Mouse (Mus musculus) stomach, embryonic 14.5 days (tissue): Measurements from ENCODE around the gene Itga9. TPM values are rescaled to one million over a fixed set of nuclear protein-coding genes. Genes with fewer than 3 reads are reported as not detected.

Experiments
- ATAC-seq: fragments of 200-750 bp; cut with Nextera tagmentation; 2 replicates; pipeline ENCODE4 v1.8.0; 2017; ENCODE audit warnings: low read depth, moderate TSS enrichment; ENCODE audit not compliant: insufficient number of reproducible peaks, insufficient read depth, low FRiP score
- H3K27ac ChIP-seq: fragments of 300-500 bp; sonication (generic); 2 replicates; pipeline ENCODE4 v1.5.1; 2014; ENCODE audit warnings: mild to moderate bottlenecking, low read length, moderate library complexity, mixed read lengths
- H3K27me3 ChIP-seq: fragments of 300-500 bp; sonication (generic); 2 replicates; pipeline ENCODE4 v1.6.1; 2014; ENCODE audit warnings: low read length, control low read depth, mixed read lengths; ENCODE audit not compliant: control insufficient read depth, insufficient read depth
- H3K36me3 ChIP-seq: fragments of 300-500 bp; sonication (generic); 2 replicates; pipeline ENCODE4 v1.6.1; 2014; ENCODE audit warnings: mild to moderate bottlenecking, control low read depth, low read length, moderate library complexity, mixed read lengths; ENCODE audit not compliant: control insufficient read depth, insufficient read depth
- H3K4me1 ChIP-seq: fragments of 300-500 bp; sonication (generic); 2 replicates; pipeline ENCODE4 v1.6.1; 2014; ENCODE audit warnings: low read length, control low read depth, mixed read lengths; ENCODE audit not compliant: control insufficient read depth, insufficient read depth
- H3K4me2 ChIP-seq: fragments of 300-500 bp; sonication (generic); replicated peaks from 2 replicates; pipeline ENCODE4 v1.6.1; 2014; ENCODE audit warnings: low read depth, low read length, control low read depth
- H3K4me3 ChIP-seq: fragments of 300-500 bp; sonication (generic); 2 replicates; pipeline ENCODE4 v1.5.1; 2014; ENCODE audit warnings: low read depth, low read length, control low read depth
- H3K9ac ChIP-seq: fragments of 300-500 bp; sonication (generic); replicated peaks from 2 replicates; pipeline ENCODE4 v1.6.1; 2014; ENCODE audit warnings: low read depth, mild to moderate bottlenecking, control low read depth, low read length, moderate library complexity, mixed read lengths
- H3K9me3 ChIP-seq: fragments of 300-500 bp; sonication (generic); 2 replicates; pipeline ENCODE4 v1.6.1; 2016; ENCODE audit warnings: low read depth, low read length, control low read depth; ENCODE audit not compliant: control insufficient read depth
- WGBS: fragments of 180-500 bp; shearing (Covaris S2); extraction: QIAGEN DNeasy Blood & Tissue Kit; methylation state at CpG from one replicate; pipeline ENCODE4 v1.1.7; 2014; 5-methylcytosine and 5-hydroxymethylcytosine counted together
- polyA plus RNA-seq: library from polyadenylated mRNA; unstranded; fragments of >200 nt; fragmentation: Nextera tagmentation; extraction: Ambion mirVana; gene quantifications from 2 replicates; pipeline ENCODE4 v1.2.1, GENCODE M21; 2014

Gene Itga9
- polyA plus RNA-seq, 1 experiment from 2014 or later: 14.3 TPM

DNA sequence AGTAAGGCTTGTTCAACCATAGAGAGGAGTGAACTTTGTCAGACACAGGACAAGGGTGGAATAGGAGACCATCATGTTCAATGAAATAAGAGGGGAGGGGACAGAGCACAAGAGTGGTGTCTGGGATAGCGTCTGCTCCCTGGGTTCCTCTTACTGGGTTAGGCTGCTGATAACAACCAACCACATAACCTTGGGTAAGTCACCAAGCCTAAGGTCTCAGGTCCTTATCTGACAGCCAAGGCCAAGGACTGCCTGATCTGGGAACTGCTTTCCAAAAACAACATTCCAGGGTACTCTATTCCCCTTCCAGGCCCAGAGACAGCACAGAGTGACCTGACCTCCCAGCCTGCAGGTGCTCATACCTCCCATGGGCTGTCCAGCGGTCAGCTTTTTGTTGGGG is 260.5 kb downstream of the Itga9 start:
- peaks cover 3% of the 10 kb centered on the region; the same call in 1 of the 2 replicates for H3K36me3 ChIP-seq
- ATAC-seq: no peak
- WGBS: 91% methylated on average over 2 of the region's 2 CpGs

DNA sequence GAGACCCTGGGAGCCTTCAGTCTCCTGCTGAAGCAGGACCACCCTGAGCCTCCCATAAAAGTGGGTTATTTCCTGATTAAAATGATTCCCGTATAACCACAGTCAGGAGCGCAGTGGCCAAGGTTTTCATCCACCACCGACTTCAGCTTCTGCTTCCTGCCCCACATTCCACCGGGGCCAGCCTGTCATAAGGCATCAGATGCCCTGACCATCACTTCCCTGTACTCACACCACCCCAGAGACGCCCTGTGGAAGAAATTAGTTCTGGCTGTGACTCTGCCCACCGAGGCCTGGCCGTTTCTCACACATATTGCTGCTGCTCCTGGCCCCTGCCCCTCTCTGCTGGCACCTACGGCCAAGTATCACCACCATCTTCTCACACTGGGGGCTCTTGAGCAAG is 261.4 kb downstream of the Itga9 start:
- Histone ChIP-seq H3K4me2 (no peak overlapping the region), H3K9me3 (no peaks in the 10 kb centered on the region), H3K4me1 (0 out of 2 replicates have a peak, but pooled peaks cover 2% of the 10 kb centered on the region), H3K27ac (no peak overlapping the region), H3K27me3 (no peaks in the 10 kb centered on the region), H3K36me3 (peaks cover 3% of the 10 kb centered on the region; the same call in 1 of the 2 replicates), H3K9ac (no peak overlapping the region), H3K4me3 (no peak overlapping the region)
- no peak for ATAC-seq
- WGBS: 87% methylated on average over 8 of the region's 8 CpGs

More for the DNA sequence above, 260.5 kb downstream of the Itga9 start:
- no peak overlapping the region for H3K4me2 ChIP-seq
- H3K9ac ChIP-seq: no peak overlapping the region
- no peaks in the 10 kb centered on the region for H3K9me3 ChIP-seq
- H3K27me3 ChIP-seq: no peaks in the 10 kb centered on the region
- 0 out of 2 replicates have a peak, but pooled peaks cover 2% of the 10 kb centered on the region for H3K4me1 ChIP-seq
- H3K27ac ChIP-seq: no peak overlapping the region
- H3K4me3 ChIP-seq: no peak overlapping the region

GRCm38 (mm10) chr9:118871089-118871488 is 264.6 kb downstream of the Itga9 start:
- no peak overlapping the region for H3K9ac ChIP-seq
- no peak overlapping the region for H3K27ac ChIP-seq
- no peaks in the 10 kb centered on the region for H3K9me3 ChIP-seq
- WGBS: 53% methylated on average over 4 of the region's 4 CpGs
- no peak overlapping the region for H3K4me2 ChIP-seq
- no peak overlapping the region for H3K4me3 ChIP-seq
- no peaks in the 10 kb centered on the region for H3K27me3 ChIP-seq
- H3K4me1 ChIP-seq: peaks cover 12% of the 10 kb centered on the region
- peaks cover 3% of the 10 kb centered on the region; the same call in 1 of the 2 replicates for H3K36me3 ChIP-seq
- no peak; the same call in 1 of the 2 replicates for ATAC-seq

GRCm38 (mm10) chr9:118873031-118873430 is 266.5 kb downstream of the Itga9 start:
- H3K9ac ChIP-seq: no peak overlapping the region
- no peaks in the 10 kb centered on the region for H3K9me3 ChIP-seq
- H3K27me3 ChIP-seq: no peaks in the 10 kb centered on the region
- peaks cover 3% of the 10 kb centered on the region; the same call in 1 of the 2 replicates for H3K36me3 ChIP-seq
- peaks cover 13% of the 10 kb centered on the region for H3K4me1 ChIP-seq
- ATAC-seq: no peak
- no peak overlapping the region for H3K27ac ChIP-seq
- H3K4me2 ChIP-seq: no peak overlapping the region
- H3K4me3 ChIP-seq: no peak overlapping the region
- 51% methylated on average over 12 of the region's 12 CpGs for WGBS

- peaks cover 3% of the 10 kb centered on the region; the same call in 1 of the 2 replicates for H3K36me3 ChIP-seq
Measured at GRCm38 (mm10) chr9:118873596-118873995, 267.1 kb downstream of the Itga9 start.

GRCm38 (mm10) chr9:118875705-118876104 is 269.2 kb downstream of the Itga9 start:
- peak; percentile 44; the same call in 1 of the 2 replicates for ATAC-seq

More at GRCm38 (mm10) chr9:118873596-118873995, 267.1 kb downstream of the Itga9 start:
- no peak overlapping the region for H3K4me3 ChIP-seq
- WGBS: 86% methylated on average over 3 of the region's 3 CpGs
- H3K27ac ChIP-seq: no peak overlapping the region
- ATAC-seq: no peak
- H3K9me3 ChIP-seq: no peaks in the 10 kb centered on the region
- H3K4me2 ChIP-seq: no peak overlapping the region
- H3K27me3 ChIP-seq: no peaks in the 10 kb centered on the region
- no peak overlapping the region for H3K9ac ChIP-seq
- peaks cover 13% of the 10 kb centered on the region for H3K4me1 ChIP-seq

DNA sequence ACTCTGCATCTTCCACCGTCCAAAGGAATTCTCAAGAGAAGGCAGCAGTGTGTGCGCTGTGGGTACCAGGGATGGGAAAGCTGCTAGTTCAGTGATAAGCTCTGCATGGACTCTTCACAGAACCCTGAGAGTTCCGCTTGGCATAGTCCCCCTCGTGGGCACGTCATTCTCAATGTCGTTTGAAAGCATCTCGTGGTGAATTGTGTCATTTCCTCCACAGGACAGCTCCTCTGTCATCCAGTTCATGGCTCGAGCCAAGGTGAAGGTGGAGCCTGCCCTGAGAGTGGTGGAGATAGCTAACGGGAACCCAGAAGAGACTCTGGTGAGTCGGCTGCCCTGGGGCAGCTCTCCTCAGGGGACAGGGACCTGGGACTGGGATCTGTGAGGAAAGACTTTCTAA is 270.4 kb downstream of the Itga9 start:
- no peak overlapping the region; the same call in 1 of the 2 replicates for H3K27ac ChIP-seq
- peaks cover under 1% of the 10 kb centered on the region; the same call in 1 of the 2 replicates for H3K36me3 ChIP-seq
- no peak overlapping the region for H3K9ac ChIP-seq
- peaks cover 13% of the 10 kb centered on the region for H3K4me1 ChIP-seq
- H3K4me3 ChIP-seq: no peak overlapping the region
- ATAC-seq: no peak
- no peaks in the 10 kb centered on the region for H3K9me3 ChIP-seq
- H3K4me2 ChIP-seq: no peak overlapping the region
- no peaks in the 10 kb centered on the region for H3K27me3 ChIP-seq
- WGBS: 87% methylated on average over 10 of the region's 10 CpGs

More at GRCm38 (mm10) chr9:118875705-118876104, 269.2 kb downstream of the Itga9 start:
- H3K27me3 ChIP-seq: no peaks in the 10 kb centered on the region
- 43% methylated on average over 4 of the region's 4 CpGs for WGBS
- H3K36me3 ChIP-seq: peaks cover 3% of the 10 kb centered on the region; the same call in 1 of the 2 replicates
- H3K27ac ChIP-seq: no peak overlapping the region
- peaks cover 13% of the 10 kb centered on the region for H3K4me1 ChIP-seq
- H3K4me2 ChIP-seq: no peak overlapping the region
- H3K4me3 ChIP-seq: no peak overlapping the region
- H3K9ac ChIP-seq: no peak overlapping the region
- no peaks in the 10 kb centered on the region for H3K9me3 ChIP-seq

DNA sequence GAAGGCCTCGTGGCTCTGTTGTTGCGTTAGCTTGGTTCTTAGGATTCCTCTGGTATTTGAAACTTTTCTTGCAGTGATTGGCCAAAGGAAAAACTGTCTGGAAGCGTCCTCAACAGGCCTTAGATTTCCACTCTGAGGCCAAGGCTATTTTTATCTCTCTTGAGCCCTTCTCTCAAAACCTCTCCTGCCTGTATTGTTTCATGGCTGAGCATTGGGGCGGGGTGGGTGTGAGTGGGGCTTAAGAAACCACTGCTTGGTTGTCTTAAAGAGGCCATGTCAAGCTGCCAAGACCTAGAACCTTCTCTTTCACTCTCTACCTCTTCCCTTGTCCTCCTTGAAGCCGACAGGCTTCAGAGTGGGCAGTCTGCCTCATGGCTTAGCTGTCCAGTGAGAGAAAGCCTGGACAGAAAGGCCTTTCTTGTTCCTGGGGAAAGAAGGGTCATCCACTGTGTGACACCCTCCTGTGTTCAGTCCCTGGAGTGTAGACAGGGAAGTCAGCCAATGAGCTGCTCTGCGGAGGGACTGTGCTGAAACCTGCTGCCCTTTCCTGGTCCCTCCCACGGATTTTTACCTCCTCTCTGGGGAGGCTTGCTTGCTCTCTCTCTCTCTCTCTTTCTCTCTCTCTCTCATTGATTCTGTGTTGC is 271.0 kb downstream of the Itga9 start:
- no peak overlapping the region for H3K4me2 ChIP-seq
- H3K9ac ChIP-seq: no peak overlapping the region
- WGBS: 73% methylated on average over 7 of the region's 7 CpGs
- H3K4me3 ChIP-seq: no peak overlapping the region
- no peak for ATAC-seq
- H3K36me3 ChIP-seq: no peaks in the 10 kb centered on the region
- no peaks in the 10 kb centered on the region for H3K9me3 ChIP-seq
- no peaks in the 10 kb centered on the region for H3K27me3 ChIP-seq
- no peak overlapping the region for H3K27ac ChIP-seq
- H3K4me1 ChIP-seq: peaks cover 13% of the 10 kb centered on the region
